Mouse (Mus musculus): Measurements from ENCODE around the gene Havcr2. TPM values are rescaled to one million over a fixed set of nuclear protein-coding genes. Genes with fewer than 3 reads are reported as not detected.
A peak's percentile ranks its signal among the peaks of the same experiment; 100 is the strongest.

Havcr2 gene
- polyA plus RNA-seq, 1 experiment from 2014 or later: 0.66 TPM

GRCm38 (mm10) chr11:46522719-46523118 lies 68.0 kb downstream of the Havcr2 start:
- 72% methylated on average over 3 of the region's 3 CpGs for WGBS
- Histone ChIP-seq H3K4me3 (ENCODE audit: low read depth, low read length) (no peak overlapping the region), H3K4me1 (ENCODE audit: insufficient read depth, low read depth, low read length) (no peaks in the 10 kb centered on the region), H3K27me3 (replicated peaks; ENCODE audit: insufficient read depth, low read length) (no peaks in the 10 kb centered on the region), H3K27ac (ENCODE audit: low read length) (no peak overlapping the region), H3K9me3 (ENCODE audit: low read length) (no peaks in the 10 kb centered on the region), H3K36me3 (ENCODE audit: insufficient read depth, low read length) (no peaks in the 10 kb centered on the region), H3K9ac (replicated peaks; ENCODE audit: low read depth) (no peak overlapping the region), H3K4me2 (replicated peaks; ENCODE audit: low read depth, low read length) (no peak overlapping the region)
- TF ChIP-seq EP300 (IDR thresholded peaks at IDR 0.05) (no peak), CTCF (IDR thresholded peaks at IDR 0.05) (peak; percentile 30)
- DNase-seq (ENCODE audit: low spot score) (no peak), ATAC-seq (no peak)

GRCm38 (mm10) chr11:46523912-46524311 lies 69.2 kb downstream of the Havcr2 start, which contains the start of gene Gm12169:
TSS of gene Gm12169 (plus strand) at chr11:46524212.
- DNase-seq (ENCODE audit: low spot score) (no peak), ATAC-seq (no peak)
- 66% methylated on average over 2 of the region's 2 CpGs for WGBS
- TF ChIP-seq EP300 (IDR thresholded peaks at IDR 0.05) (no peak), CTCF (IDR thresholded peaks at IDR 0.05) (no peak)
- no peaks in the 10 kb centered on the region for H3K9me3 ChIP-seq (ENCODE audit: low read length)
- H3K9ac ChIP-seq (replicated peaks; ENCODE audit: low read depth): no peak within 1 kb of the TSS
- no peak within 1 kb of the TSS for H3K4me2 ChIP-seq (replicated peaks; ENCODE audit: low read depth, low read length)
- H3K4me3 ChIP-seq (ENCODE audit: low read depth, low read length): no peak within 1 kb of the TSS
- no peaks in the 10 kb centered on the region for H3K27me3 ChIP-seq (replicated peaks; ENCODE audit: insufficient read depth, low read length)
- H3K27ac ChIP-seq (ENCODE audit: low read length): no peak within 1 kb of the TSS
- H3K4me1 ChIP-seq (ENCODE audit: insufficient read depth, low read depth, low read length): no peaks in the 10 kb centered on the region
- H3K36me3 ChIP-seq (ENCODE audit: insufficient read depth, low read length): no peaks in the 10 kb centered on the region

GRCm38 (mm10) chr11:46530149-46530548 lies 75.4 kb downstream of the Havcr2 start:
- Histone ChIP-seq H3K4me1 (ENCODE audit: insufficient read depth, low read depth, low read length) (no peaks in the 10 kb centered on the region), H3K9me3 (ENCODE audit: low read length) (no peaks in the 10 kb centered on the region), H3K27me3 (replicated peaks; ENCODE audit: insufficient read depth, low read length) (no peaks in the 10 kb centered on the region), H3K4me2 (replicated peaks; ENCODE audit: low read depth, low read length) (no peak overlapping the region), H3K36me3 (ENCODE audit: insufficient read depth, low read length) (no peaks in the 10 kb centered on the region), H3K9ac (replicated peaks; ENCODE audit: low read depth) (no peak overlapping the region), H3K4me3 (ENCODE audit: low read depth, low read length) (no peak overlapping the region), H3K27ac (ENCODE audit: low read length) (no peak overlapping the region)
- DNase-seq (ENCODE audit: low spot score) (no peak), ATAC-seq (no peak)
- TF ChIP-seq EP300 (IDR thresholded peaks at IDR 0.05) (no peak), CTCF (IDR thresholded peaks at IDR 0.05) (no peak)
- 48% methylated on average over 4 of the region's 4 CpGs for WGBS

Other genes starting within 250 kb of the Havcr2 start
- not detected in 2 replicates for gene Fndc9, start 219.4 kb upstream of the Havcr2 start, polyA plus RNA-seq (2015; fragmentation: Nextera tagmentation; extraction: Ambion mirVana)
- gene Cyfip2, start 142.1 kb upstream of the Havcr2 start, polyA plus RNA-seq (2015; fragmentation: Nextera tagmentation; extraction: Ambion mirVana): 3.4 and 4.2 TPM in 2 replicates
- 0.13 and 0.15 TPM in 2 replicates for gene Itk, start 65.4 kb upstream of the Havcr2 start, polyA plus RNA-seq (2015; fragmentation: Nextera tagmentation; extraction: Ambion mirVana)
- gene Fam71b, start 58.4 kb upstream of the Havcr2 start, polyA plus RNA-seq (2015; fragmentation: Nextera tagmentation; extraction: Ambion mirVana): not detected in 2 replicates
- gene Med7, start 18.0 kb upstream of the Havcr2 start, polyA plus RNA-seq (2015; fragmentation: Nextera tagmentation; extraction: Ambion mirVana): 55.9 and 56.7 TPM in 2 replicates
- gene Gm12169, start 69.3 kb downstream of the Havcr2 start, polyA plus RNA-seq (2015; fragmentation: Nextera tagmentation; extraction: Ambion mirVana): not detected in 2 replicates
- not detected in 2 replicates for gene BC053393, start 116.6 kb downstream of the Havcr2 start, polyA plus RNA-seq (2015; fragmentation: Nextera tagmentation; extraction: Ambion mirVana)
- gene Dppa1, start 174.3 kb downstream of the Havcr2 start, polyA plus RNA-seq (2015; fragmentation: Nextera tagmentation; extraction: Ambion mirVana): not detected in 2 replicates

Measured in lung, postnatal 0 days (tissue).